9 mouse cellular contexts compared by ENCODE assay signal in the genomic region with DNA sequence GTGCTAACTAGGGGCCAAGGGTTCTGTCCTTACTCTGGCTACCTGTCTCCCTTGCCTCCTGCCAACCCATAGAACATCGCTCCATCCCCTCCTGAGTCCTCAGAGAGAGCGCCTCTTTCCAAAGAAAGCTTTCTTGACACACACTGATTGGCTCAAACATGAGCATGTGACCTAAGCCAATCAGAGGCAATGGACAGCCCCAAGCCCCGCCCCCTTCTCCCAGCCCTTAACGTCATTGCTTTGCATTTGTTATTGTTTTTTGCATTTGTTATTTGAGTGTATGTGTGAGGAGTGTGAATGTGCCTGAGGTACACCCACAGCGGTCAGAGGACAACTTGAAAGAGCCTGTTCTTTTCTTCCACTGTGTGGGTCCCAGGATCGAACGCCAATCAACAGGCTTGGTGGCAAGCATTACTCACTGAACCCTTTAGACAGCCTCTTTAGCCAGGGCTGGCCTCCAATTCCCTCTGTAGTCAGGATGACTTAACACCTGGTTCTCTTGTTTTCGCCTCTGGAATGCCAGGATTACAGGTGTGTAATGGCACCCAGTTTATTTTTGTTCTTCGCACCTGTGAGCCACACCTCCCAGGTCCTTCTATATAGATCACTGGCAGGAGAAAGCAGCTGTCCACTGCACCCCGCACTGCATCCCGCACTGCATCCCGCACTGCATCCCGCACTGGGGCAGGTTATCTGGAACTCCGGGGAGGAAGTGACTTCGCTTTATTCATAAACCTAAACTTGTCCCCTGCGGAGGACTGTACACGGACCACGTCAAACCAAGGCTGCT. TPM values are rescaled to one million over a fixed set of nuclear protein-coding genes. Genes with fewer than 3 reads are reported as not detected.
A peak's percentile ranks its signal among the peaks of the same experiment; 100 is the strongest.
DNase-seq lines count a peak whose midpoint lies in the region; ATAC-seq lines count a peak whose summit lies in the region.
"Had no signal": no experiment of that assay in that cellular context is flagged by ENCODE, and none has a peak within 500 bp of the region (broad histone marks: within the 10 kb centered on the region; RNA-seq: fewer than 3 reads in every experiment).

No protein-coding gene starts in this region.

- no peak overlapping the region for H3K9ac ChIP-seq in liver, embryonic 12.5 days
- H3K9ac ChIP-seq in embryonic facial prominence, embryonic 13.5 days: peak overlapping the region; percentile 32; the same call in 1 of the 2 replicates
- no peak overlapping the region for H3K9ac ChIP-seq in stomach, embryonic 14.5 days (replicated peaks; ENCODE audit: low read depth, low read length)

- ATAC-seq in liver, embryonic 12.5 days: no peak
- peak; percentile 48; the same call in 1 of the 2 replicates for ATAC-seq in embryonic facial prominence, embryonic 13.5 days (ENCODE audit: insufficient number of reproducible peaks, insufficient read depth, low FRiP score, low TSS enrichment, low read depth)
- peak; percentile 60 for ATAC-seq in stomach, embryonic 14.5 days (ENCODE audit: insufficient number of reproducible peaks, insufficient read depth, low FRiP score, low read depth)
- no peak for ATAC-seq in erythroid progenitor cell, adult 5-6 weeks (replicated peaks; ENCODE audit: low FRiP score, poor library complexity, severe bottlenecking)

- 70% methylated on average over 18 of the region's 18 CpGs for WGBS in liver, embryonic 12.5 days (ENCODE audit: insufficient replicate concordance)
- 61% methylated on average over 18 of the region's 18 CpGs for WGBS in embryonic facial prominence, embryonic 13.5 days
- WGBS in limb, embryonic 10.5 days: 56% methylated on average over 18 of the region's 18 CpGs
- WGBS in stomach, embryonic 14.5 days: 52% methylated on average over 18 of the region's 18 CpGs

- peaks cover 71% of the 10 kb centered on the region for H3K4me1 ChIP-seq in liver, embryonic 12.5 days
- peaks cover 24% of the 10 kb centered on the region for H3K4me1 ChIP-seq in embryonic facial prominence, embryonic 13.5 days
- H3K4me1 ChIP-seq in limb, embryonic 10.5 days: peaks cover 46% of the 10 kb centered on the region
- no peaks in the 10 kb centered on the region for H3K4me1 ChIP-seq in stomach, embryonic 14.5 days (ENCODE audit: control insufficient read depth, insufficient read depth, low read length)

- no peak overlapping the region for H3K4me2 ChIP-seq in liver, embryonic 12.5 days
- peak overlapping the region; percentile 53 for H3K4me2 ChIP-seq in embryonic facial prominence, embryonic 13.5 days
- peak overlapping the region; percentile 32 for H3K4me2 ChIP-seq in stomach, embryonic 14.5 days (replicated peaks; ENCODE audit: low read depth, low read length)

- peaks cover 36% of the 10 kb centered on the region for H3K36me3 ChIP-seq in liver, embryonic 12.5 days
- H3K36me3 ChIP-seq in embryonic facial prominence, embryonic 13.5 days: no peaks in the 10 kb centered on the region
- H3K36me3 ChIP-seq in limb, embryonic 10.5 days: peaks cover 8% of the 10 kb centered on the region; the same call in 1 of the 2 replicates
- H3K36me3 ChIP-seq in stomach, embryonic 14.5 days (ENCODE audit: control insufficient read depth, insufficient read depth, low read length): no peaks in the 10 kb centered on the region

- H3K27me3 ChIP-seq in liver, embryonic 12.5 days (replicated peaks): no peaks in the 10 kb centered on the region
- no peaks in the 10 kb centered on the region for H3K27me3 ChIP-seq in embryonic facial prominence, embryonic 13.5 days
- H3K27me3 ChIP-seq in limb, embryonic 10.5 days (ENCODE audit: low read depth, poor library complexity, severe bottlenecking): no peaks in the 10 kb centered on the region
- no peaks in the 10 kb centered on the region for H3K27me3 ChIP-seq in stomach, embryonic 14.5 days (ENCODE audit: control insufficient read depth, insufficient read depth, low read length)

- peak; percentile 21 for DNase-seq in liver
- DNase-seq in limb, embryonic 10.5 days (ENCODE audit: low spot score): peak; percentile 64
- DNase-seq in thymus, postnatal 25 days: no peak
- DNase-seq in thymus, postnatal 10 days (ENCODE audit: low spot score in 2 of 2): no peak
- DNase-seq: gastrocnemius, postnatal 25 days had no signal

- no peak overlapping the region for H3K27ac ChIP-seq in liver, embryonic 12.5 days
- no peak overlapping the region for H3K27ac ChIP-seq in embryonic facial prominence, embryonic 13.5 days
- peak overlapping the region; percentile 71; the same call in 1 of the 2 replicates for H3K27ac ChIP-seq in limb, embryonic 10.5 days
- H3K27ac ChIP-seq in stomach, embryonic 14.5 days (ENCODE audit: low read length): no peak overlapping the region

- no peak overlapping the region for H3K4me3 ChIP-seq in liver, embryonic 12.5 days
- H3K4me3 ChIP-seq in embryonic facial prominence, embryonic 13.5 days: peak overlapping the region; percentile 37
- H3K4me3 ChIP-seq in limb, embryonic 10.5 days: peak overlapping the region; percentile 49
- peak overlapping the region; percentile 13 for H3K4me3 ChIP-seq in stomach, embryonic 14.5 days (ENCODE audit: low read depth, low read length)

- no peaks in the 10 kb centered on the region for H3K9me3 ChIP-seq in liver, embryonic 12.5 days (replicated peaks)
- H3K9me3 ChIP-seq in embryonic facial prominence, embryonic 13.5 days: no peaks in the 10 kb centered on the region
- no peaks in the 10 kb centered on the region for H3K9me3 ChIP-seq in limb, embryonic 10.5 days (replicated peaks)
- H3K9me3 ChIP-seq in stomach, embryonic 14.5 days (ENCODE audit: control insufficient read depth, low read depth, low read length): no peaks in the 10 kb centered on the region; the same call in 1 of the 2 replicates

RNA-seq across cellular contexts. Expression of a gene that starts 13.1 kb away (rescaled TPM):
- polyA plus RNA-seq in liver, embryonic 12.5 days (2016; fragmentation: Nextera tagmentation; extraction: Ambion mirVana): 87.1 and 88.8 TPM in 2 replicates
- polyA plus RNA-seq in embryonic facial prominence, embryonic 13.5 days (2015; fragmentation: Nextera tagmentation; extraction: Ambion mirVana): 53.9 and 55.6 TPM in 2 replicates
- polyA plus RNA-seq in limb, embryonic 10.5 days (2016; fragmentation: Nextera tagmentation; extraction: Ambion mirVana): 43.5 and 45.2 TPM in 2 replicates
- 45.0 and 47.1 TPM in 2 replicates for polyA plus RNA-seq in stomach, embryonic 14.5 days (2014; fragmentation: Nextera tagmentation; extraction: Ambion mirVana)
- total RNA-seq in erythroid progenitor cell, adult 5-6 weeks (2015; ENCODE audit: low replicate concordance): 33.9 and 39.0 TPM in 2 replicates
- total RNA-seq in erythroid progenitor cell, adult 5-6 weeks (2017; ENCODE audit: low replicate concordance): 35.3 and 44.2 TPM in 2 replicates

Comparison
In these comparisons a context has a peak if more than half of its experiments do, and no peak if none do; other contexts are left out.
1. DNase-seq: peak in liver (single experiment) and limb, embryonic 10.5 days (single experiment); none in thymus, postnatal 25 days (single experiment) and thymus, postnatal 10 days (0 of 2).
2. ATAC-seq: peak in embryonic facial prominence, embryonic 13.5 days (single experiment) and stomach, embryonic 14.5 days (single experiment); none in liver, embryonic 12.5 days (single experiment) and erythroid progenitor cell, adult 5-6 weeks (single experiment).